Mouse (Mus musculus) embryonic facial prominence, embryonic 12.5 days (tissue): ENCODE measurements at regions not wholly inside any gene's neighbourhood (a gene's known extent, or its start where the extent isn't known, plus 50 kb on each side); places are given as distances from the start of the nearest gene placed in this dataset.

Experiments used
- ATAC-seq: fragments of 200-750 bp; cut with Nextera tagmentation; 2 replicates; pipeline ENCODE4 v1.8.0; 2017; ENCODE audit not compliant: insufficient number of reproducible peaks, insufficient read depth, low FRiP score, low TSS enrichment
- H3K27ac ChIP-seq: fragments of 300-500 bp; sonication (generic); 2 replicates; pipeline ENCODE4 v1.5.1; 2016; ENCODE audit warnings: mild to moderate bottlenecking
- H3K27me3 ChIP-seq: fragments of 300-500 bp; sonication (generic); 2 replicates; pipeline ENCODE4 v1.6.1; 2016; ENCODE audit warnings: mild to moderate bottlenecking, moderate library complexity
- H3K36me3 ChIP-seq: fragments of 300-500 bp; sonication (generic); 2 replicates; pipeline ENCODE4 v1.6.1; 2016; ENCODE audit warnings: mild to moderate bottlenecking
- H3K4me1 ChIP-seq: fragments of 300-500 bp; sonication (generic); 2 replicates; pipeline ENCODE4 v1.6.1; 2016
- H3K4me2 ChIP-seq: fragments of 300-500 bp; sonication (generic); replicated peaks from 2 replicates; pipeline ENCODE4 v1.6.1; 2016; ENCODE audit warnings: mild to moderate bottlenecking, moderate library complexity
- H3K4me3 ChIP-seq: fragments of 300-500 bp; sonication (generic); 2 replicates; pipeline ENCODE4 v1.5.1; 2016; ENCODE audit warnings: mild to moderate bottlenecking
- H3K9ac ChIP-seq: fragments of 300-500 bp; sonication (generic); 2 replicates; pipeline ENCODE4 v1.6.1; 2016; ENCODE audit warnings: mild to moderate bottlenecking, moderate library complexity
- H3K9me3 ChIP-seq: fragments of 300-500 bp; sonication (generic); 2 replicates; pipeline ENCODE4 v1.6.1; 2016; ENCODE audit warnings: mild to moderate bottlenecking, moderate library complexity
- WGBS: fragments of 180-500 bp; shearing (Covaris S2); methylation state at CpG from one replicate; pipeline ENCODE4 v1.1.7; 2016; 5-methylcytosine and 5-hydroxymethylcytosine counted together

- Histone ChIP-seq H3K4me3 (no peak overlapping the region), H3K9ac (no peak overlapping the region), H3K36me3 (no peaks in the 10 kb centered on the region), H3K9me3 (no peaks in the 10 kb centered on the region), H3K27me3 (no peaks in the 10 kb centered on the region), H3K27ac (no peak overlapping the region), H3K4me2 (no peak overlapping the region), H3K4me1 (no peaks in the 10 kb centered on the region)
- 75% methylated on average over 2 of the region's 2 CpGs for WGBS
- ATAC-seq: no peak
These were observed 58.1 kb upstream of the Slc22a22 start for GRCm38 (mm10) chr15:57535514-57535913.
